Mouse (Mus musculus): ENCODE results near the gene Ell. TPM values are rescaled to one million over a fixed set of nuclear protein-coding genes. Genes with fewer than 3 reads are reported as not detected.

The Ell gene
- polyA plus RNA-seq, 1 experiment from 2014 or later, result 14.9 TPM

DNA sequence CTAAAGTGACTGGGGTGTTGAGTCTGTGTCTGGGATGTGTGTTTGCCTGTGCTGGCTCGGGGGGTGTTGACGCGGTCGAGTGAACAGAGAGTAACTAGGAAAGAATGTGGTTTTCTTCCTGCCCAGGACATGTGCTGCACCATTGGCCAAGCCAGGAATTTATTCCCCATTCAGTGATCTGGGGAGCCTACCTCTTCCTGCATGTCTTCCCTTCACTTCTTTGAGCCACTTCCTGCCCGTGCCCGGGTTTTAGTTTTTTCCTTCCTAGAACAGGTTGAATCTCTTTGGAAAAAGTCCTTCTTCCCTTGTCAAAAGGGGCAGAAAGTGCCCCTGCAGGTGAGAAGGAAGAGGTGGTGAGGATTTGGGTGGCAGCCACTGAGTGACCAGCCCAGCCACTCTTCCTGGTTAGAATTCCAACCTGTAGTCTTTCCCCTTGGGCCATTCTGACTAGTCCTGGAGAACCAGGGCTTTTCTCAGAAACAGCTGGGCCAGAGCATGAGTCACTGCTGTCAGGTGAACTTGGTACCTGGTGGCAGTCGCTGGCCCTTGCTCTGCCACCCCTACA, 1.3 kb downstream of the Ell start:
- Histone ChIP-seq H3K9ac (ENCODE audit: low read depth, low read length) (peak overlapping the region; percentile 79; the same call in 1 of the 2 replicates), H3K4me1 (replicated peaks; ENCODE audit: insufficient read depth, low read length) (0 out of 2 replicates have a peak, but pooled peaks cover 11% of the 10 kb centered on the region), H3K27me3 (ENCODE audit: insufficient read depth, low read length) (no peaks in the 10 kb centered on the region), H3K27ac (peak overlapping the region; percentile 87), H3K4me2 (ENCODE audit: low read length) (peak overlapping the region; percentile 85), H3K36me3 (ENCODE audit: insufficient read depth, low read length) (0 out of 2 replicates have a peak, but pooled peaks cover 10% of the 10 kb centered on the region), H3K4me3 (replicated peaks; ENCODE audit: low read depth, low read length) (peak overlapping the region; percentile 73), H3K9me3 (replicated peaks; ENCODE audit: low read length) (no peaks in the 10 kb centered on the region)
- ATAC-seq (replicated peaks; ENCODE audit: low FRiP score, low read depth) (no peak), DNase-seq (ENCODE audit: low spot score) (peak; percentile 71)
- 21% methylated on average over 7 of the region's 7 CpGs for WGBS
- TF ChIP-seq CTCF (IDR thresholded peaks at IDR 0.05; ENCODE audit: low read depth), result 0 out of 2 replicates have a peak, but pooled peaks have one; percentile 3

- Histone ChIP-seq H3K27me3 (ENCODE audit: insufficient read depth, low read length) (no peaks in the 10 kb centered on the region), H3K4me3 (replicated peaks; ENCODE audit: low read depth, low read length) (peak overlapping the region; percentile 73), H3K9me3 (replicated peaks; ENCODE audit: low read length) (no peaks in the 10 kb centered on the region), H3K36me3 (ENCODE audit: insufficient read depth, low read length) (0 out of 2 replicates have a peak, but pooled peaks cover 6% of the 10 kb centered on the region), H3K27ac (peak overlapping the region; percentile 87; the same call in 1 of the 2 replicates), H3K4me1 (replicated peaks; ENCODE audit: insufficient read depth, low read length) (0 out of 2 replicates have a peak, but pooled peaks cover 11% of the 10 kb centered on the region), H3K9ac (ENCODE audit: low read depth, low read length) (peak overlapping the region; percentile 27; the same call in 1 of the 2 replicates), H3K4me2 (ENCODE audit: low read length) (peak overlapping the region; percentile 85)
- DNase-seq (ENCODE audit: low spot score), result no peak
- 73% methylated on average over 5 of the region's 5 CpGs for whole genome bisulfite sequencing
- no peak for TF ChIP-seq CTCF (IDR thresholded peaks at IDR 0.05; ENCODE audit: low read depth)
- ATAC-seq (replicated peaks; ENCODE audit: low FRiP score, low read depth), result no peak
Measured at GRCm38 (mm10) chr8:70541081-70541480, 1.8 kb downstream of the Ell start.

- 54% methylated on average over 6 of the region's 6 CpGs for WGBS
- Histone ChIP-seq H3K4me2 (ENCODE audit: low read length) (no peak overlapping the region), H3K27ac (peak overlapping the region; percentile 48; the same call in 1 of the 2 replicates), H3K27me3 (ENCODE audit: insufficient read depth, low read length) (no peaks in the 10 kb centered on the region), H3K9me3 (replicated peaks; ENCODE audit: low read length) (no peaks in the 10 kb centered on the region), H3K9ac (ENCODE audit: low read depth, low read length) (0 out of 2 replicates have a peak overlapping the region, but pooled peaks have one; percentile 10), H3K4me1 (replicated peaks; ENCODE audit: insufficient read depth, low read length) (0 out of 2 replicates have a peak, but pooled peaks cover 16% of the 10 kb centered on the region), H3K36me3 (ENCODE audit: insufficient read depth, low read length) (no peaks in the 10 kb centered on the region), H3K4me3 (replicated peaks; ENCODE audit: low read depth, low read length) (no peak overlapping the region)
- DNase-seq (ENCODE audit: low spot score) (no peak), ATAC-seq (replicated peaks; ENCODE audit: low FRiP score, low read depth) (no peak)
- peak; percentile 50 for TF ChIP-seq CTCF (IDR thresholded peaks at IDR 0.05; ENCODE audit: low read depth)
Measured at GRCm38 (mm10) chr8:70544200-70544687, 5.0 kb downstream of the Ell start.

DNA sequence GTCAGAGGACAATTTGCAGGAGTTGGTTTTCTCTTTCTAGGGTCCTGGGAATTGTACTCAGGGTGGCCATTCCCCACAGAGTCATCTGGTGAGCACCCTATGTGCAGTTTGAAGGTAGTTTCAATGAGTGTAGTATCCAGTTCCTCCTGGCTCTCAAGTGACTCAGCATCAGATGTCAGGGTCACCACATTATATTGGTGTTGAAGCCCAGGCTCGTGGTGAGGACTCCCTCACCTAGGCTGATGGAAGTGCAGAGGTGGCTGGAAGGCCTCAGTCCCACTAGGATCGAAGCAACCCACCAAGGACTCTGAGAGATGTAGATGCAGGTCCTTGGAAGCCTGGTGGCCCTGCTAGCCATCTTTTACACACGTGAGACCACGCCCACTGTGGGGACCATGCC, 7.2 kb downstream of the Ell start:
- no peak overlapping the region for H3K27ac ChIP-seq
- no peak overlapping the region for H3K4me3 ChIP-seq (replicated peaks; ENCODE audit: low read depth, low read length)
- 0 out of 2 replicates have a peak, but pooled peaks cover 9% of the 10 kb centered on the region for H3K4me1 ChIP-seq (replicated peaks; ENCODE audit: insufficient read depth, low read length)
- H3K4me2 ChIP-seq (ENCODE audit: low read length), result no peak overlapping the region
- H3K9me3 ChIP-seq (replicated peaks; ENCODE audit: low read length), result no peaks in the 10 kb centered on the region
- DNase-seq (ENCODE audit: low spot score), result no peak
- no peak overlapping the region for H3K9ac ChIP-seq (ENCODE audit: low read depth, low read length)
- ATAC-seq (replicated peaks; ENCODE audit: low FRiP score, low read depth), result no peak
- no peak for TF ChIP-seq CTCF (IDR thresholded peaks at IDR 0.05; ENCODE audit: low read depth)
- no peaks in the 10 kb centered on the region for H3K36me3 ChIP-seq (ENCODE audit: insufficient read depth, low read length)
- WGBS, result 77% methylated on average over 4 of the region's 4 CpGs
- H3K27me3 ChIP-seq (ENCODE audit: insufficient read depth, low read length), result no peaks in the 10 kb centered on the region

- H3K9ac ChIP-seq (ENCODE audit: low read depth, low read length), result no peak overlapping the region
- no peak overlapping the region for H3K27ac ChIP-seq
- no peaks in the 10 kb centered on the region for H3K9me3 ChIP-seq (replicated peaks; ENCODE audit: low read length)
- no peak overlapping the region for H3K4me2 ChIP-seq (ENCODE audit: low read length)
- DNase-seq (ENCODE audit: low spot score) (no peak), ATAC-seq (replicated peaks; ENCODE audit: low FRiP score, low read depth) (no peak)
- H3K27me3 ChIP-seq (ENCODE audit: insufficient read depth, low read length), result no peaks in the 10 kb centered on the region
- WGBS, result 85% methylated on average over 6 of the region's 6 CpGs
- TF ChIP-seq CTCF (IDR thresholded peaks at IDR 0.05; ENCODE audit: low read depth), result no peak
- no peaks in the 10 kb centered on the region for H3K36me3 ChIP-seq (ENCODE audit: insufficient read depth, low read length)
- H3K4me1 ChIP-seq (replicated peaks; ENCODE audit: insufficient read depth, low read length), result 0 out of 2 replicates have a peak, but pooled peaks cover 7% of the 10 kb centered on the region
- H3K4me3 ChIP-seq (replicated peaks; ENCODE audit: low read depth, low read length), result no peak overlapping the region
Measured at GRCm38 (mm10) chr8:70547762-70548161, 8.5 kb downstream of the Ell start.

GRCm38 (mm10) chr8:70549412-70550184, 10.3 kb downstream of the Ell start:
- DNase-seq (ENCODE audit: low spot score) (no peak), ATAC-seq (replicated peaks; ENCODE audit: low FRiP score, low read depth) (no peak)
- Histone ChIP-seq H3K4me3 (replicated peaks; ENCODE audit: low read depth, low read length) (no peak overlapping the region), H3K27me3 (ENCODE audit: insufficient read depth, low read length) (no peaks in the 10 kb centered on the region), H3K27ac (no peak overlapping the region), H3K4me2 (ENCODE audit: low read length) (no peak overlapping the region), H3K36me3 (ENCODE audit: insufficient read depth, low read length) (no peaks in the 10 kb centered on the region), H3K9me3 (replicated peaks; ENCODE audit: low read length) (no peaks in the 10 kb centered on the region), H3K4me1 (replicated peaks; ENCODE audit: insufficient read depth, low read length) (peaks cover 18% of the 10 kb centered on the region; the same call in 1 of the 2 replicates), H3K9ac (ENCODE audit: low read depth, low read length) (no peak overlapping the region)
- WGBS, result 88% methylated on average over 10 of the region's 10 CpGs
- TF ChIP-seq CTCF (IDR thresholded peaks at IDR 0.05; ENCODE audit: low read depth), result 0 out of 2 replicates have a peak, but pooled peaks have one; percentile 29
